Mouse (Mus musculus) G1E-ER4 (cell line): ENCODE data around the gene Ssr1. TPM values are rescaled to one million over a fixed set of nuclear protein-coding genes. Genes with fewer than 3 reads are reported as not detected.

Source experiments
- GATA1 ChIP-seq: IDR thresholded peaks from one replicate; pipeline ENCODE4 v1.8.0; 2012; ENCODE audit warnings: low read length, inconsistent platforms
- polyA plus RNA-seq: library from polyadenylated mRNA; stranded (reverse); fragments of >175 nt; gene quantifications from 2 replicates; pipeline ENCODE4 v1.2.3, GENCODE M21; 2012

Ssr1 gene
- 58.1 and 95.2 TPM in 2 replicates for polyA plus RNA-seq

DNA sequence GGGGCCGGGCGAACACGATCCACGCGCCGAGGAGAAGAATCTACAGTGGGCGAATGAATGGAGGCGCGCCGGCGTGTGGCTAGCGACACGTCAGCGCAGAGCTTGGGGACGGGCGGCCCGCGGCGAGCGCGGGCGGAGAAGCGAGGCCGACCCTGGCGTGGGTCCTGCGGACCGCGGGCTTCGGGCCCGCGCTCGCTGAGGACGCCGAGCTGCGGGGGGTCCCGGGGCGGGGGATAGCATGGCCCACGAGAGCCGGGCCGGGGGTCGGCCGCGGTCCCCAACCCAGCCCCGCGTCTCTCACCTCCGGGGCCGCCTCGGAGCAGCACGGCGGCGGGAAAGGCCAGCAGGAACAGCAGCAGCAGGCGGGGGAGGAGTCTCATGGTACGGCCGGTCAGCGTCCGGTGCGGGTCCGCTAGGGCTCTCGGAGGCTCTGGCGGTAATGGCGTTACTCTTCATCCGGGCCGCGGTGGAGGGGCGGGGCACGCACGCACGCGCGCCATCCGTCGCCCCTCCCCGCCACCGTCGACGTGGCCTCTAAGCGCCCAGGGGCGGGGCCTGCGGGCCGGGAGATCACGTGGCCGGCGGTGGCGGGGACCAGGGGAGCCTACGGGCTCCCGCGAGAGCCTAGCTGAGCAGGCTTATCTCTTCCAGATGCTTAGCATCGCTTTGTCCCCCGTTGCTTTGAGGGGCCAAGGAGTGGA, at the start of gene Ssr1:
Gene Ssr1, minus strand, starts transcription at position 514 of the 701 bp plus-strand sequence.
- TF ChIP-seq GATA1, result no peak

DNA sequence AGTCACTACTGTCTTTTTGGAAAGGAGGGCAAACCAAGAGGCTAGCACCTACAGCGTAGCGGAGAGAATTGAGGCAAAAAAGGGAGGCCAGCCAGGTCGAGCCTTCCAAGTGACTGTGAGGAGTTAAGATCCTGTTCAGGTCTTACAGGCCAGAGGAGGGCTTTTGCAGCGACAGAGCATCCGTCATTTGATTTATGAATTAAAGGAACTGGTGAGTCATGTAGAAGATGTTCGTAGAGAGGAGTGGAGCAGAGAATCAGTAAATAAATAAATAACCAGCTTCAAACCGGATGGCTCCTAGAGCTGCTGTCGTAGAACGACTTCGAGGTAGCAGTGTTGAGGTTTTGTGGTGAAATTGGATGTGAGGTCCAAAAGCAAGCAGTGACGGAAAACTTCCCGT, 43.8 kb upstream of the Ssr1 start:
- no peak for TF ChIP-seq GATA1

DNA sequence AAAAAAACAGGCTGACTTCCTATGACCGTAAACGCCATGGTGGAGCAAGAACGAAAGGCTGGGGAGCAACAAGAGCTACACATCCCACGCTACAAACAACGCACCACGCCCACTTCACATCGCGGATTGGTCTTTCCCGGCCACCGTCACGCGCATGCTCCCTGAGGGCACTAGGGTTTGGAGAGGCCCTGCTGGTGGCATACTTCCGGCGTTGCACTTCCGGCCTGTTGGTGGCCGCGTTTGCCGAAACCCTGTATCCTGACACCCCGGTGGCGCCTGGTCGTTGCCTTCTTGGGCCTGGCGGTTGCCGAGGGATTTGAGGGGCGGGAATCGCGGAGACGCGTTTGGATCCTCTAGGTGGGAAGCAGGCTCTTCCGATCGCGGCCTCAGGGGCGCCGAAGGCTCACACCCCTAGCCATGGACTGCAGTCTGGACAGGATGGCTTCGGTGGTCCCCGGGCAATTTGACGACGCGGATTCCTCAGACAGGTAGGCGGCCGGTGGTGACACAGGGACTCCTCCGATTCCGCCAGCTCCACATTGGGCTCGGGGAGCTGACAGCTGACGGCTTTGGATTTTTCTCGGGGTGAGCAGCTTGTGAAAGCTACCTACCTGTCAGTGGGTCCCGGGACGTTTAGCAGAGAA, 43.1 kb upstream of the Ssr1 start, which contains the start of gene Cage1:
Gene Cage1, minus strand, starts transcription at position 26 of the 644 bp plus-strand sequence.
- TF ChIP-seq GATA1, result no peak

DNA sequence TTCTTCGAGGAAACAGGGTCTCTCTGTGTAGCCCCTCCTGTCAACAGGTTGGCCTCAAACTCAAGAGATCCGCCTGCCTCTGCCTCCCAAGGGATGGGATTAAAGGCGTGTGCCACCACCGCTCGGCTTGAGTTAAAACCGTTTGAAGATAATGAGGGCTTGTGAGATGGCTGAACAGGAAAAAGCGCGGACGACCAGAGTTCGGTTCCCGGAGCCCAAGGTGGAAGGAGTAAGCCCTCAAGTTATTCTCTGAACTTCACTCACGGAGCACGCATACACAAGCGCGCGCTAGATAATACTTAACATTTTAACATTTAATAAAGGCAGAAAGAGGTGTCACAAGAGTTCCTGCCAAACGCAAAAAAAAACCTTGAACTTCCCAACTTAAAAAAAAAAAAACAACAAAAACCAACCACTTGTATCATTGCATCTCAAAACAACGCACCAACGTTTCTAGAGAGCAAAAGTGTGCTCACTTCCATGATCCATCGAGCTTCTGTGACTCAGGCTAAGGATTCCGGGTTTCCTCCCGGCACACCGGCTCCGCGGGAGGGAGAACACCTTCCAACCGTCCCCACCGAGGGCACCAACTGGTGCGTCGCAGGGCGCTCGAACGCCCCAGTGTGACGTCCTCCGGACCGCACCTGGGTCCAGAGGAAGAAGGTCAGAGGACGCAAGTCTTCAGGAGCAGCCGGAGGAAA, 42.5 kb upstream of the Ssr1 start, which contains the start of gene Riok1:
Gene Riok1, plus strand, starts transcription at position 653 of the 701 bp plus-strand sequence.
- no peak for TF ChIP-seq GATA1

DNA sequence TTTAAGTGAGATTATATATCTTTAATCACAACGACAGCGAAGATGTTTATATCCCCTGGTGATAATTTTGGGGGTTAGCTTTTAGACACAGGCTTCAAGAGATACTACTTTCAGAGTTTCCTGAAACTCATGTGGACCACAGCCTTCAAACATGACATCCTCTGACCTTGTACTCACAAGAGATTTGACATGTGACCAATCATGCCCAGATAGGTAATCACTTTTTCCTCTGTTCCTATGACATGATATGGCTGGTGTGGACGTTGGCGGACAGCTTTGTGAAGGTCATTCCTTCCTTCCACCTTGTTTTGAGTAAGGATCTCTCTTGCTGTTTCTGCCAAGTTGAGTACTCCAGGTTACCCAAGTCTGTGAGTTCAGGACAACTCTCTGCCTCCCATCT, 34.4 kb upstream of the Ssr1 start:
- no peak for TF ChIP-seq GATA1

DNA sequence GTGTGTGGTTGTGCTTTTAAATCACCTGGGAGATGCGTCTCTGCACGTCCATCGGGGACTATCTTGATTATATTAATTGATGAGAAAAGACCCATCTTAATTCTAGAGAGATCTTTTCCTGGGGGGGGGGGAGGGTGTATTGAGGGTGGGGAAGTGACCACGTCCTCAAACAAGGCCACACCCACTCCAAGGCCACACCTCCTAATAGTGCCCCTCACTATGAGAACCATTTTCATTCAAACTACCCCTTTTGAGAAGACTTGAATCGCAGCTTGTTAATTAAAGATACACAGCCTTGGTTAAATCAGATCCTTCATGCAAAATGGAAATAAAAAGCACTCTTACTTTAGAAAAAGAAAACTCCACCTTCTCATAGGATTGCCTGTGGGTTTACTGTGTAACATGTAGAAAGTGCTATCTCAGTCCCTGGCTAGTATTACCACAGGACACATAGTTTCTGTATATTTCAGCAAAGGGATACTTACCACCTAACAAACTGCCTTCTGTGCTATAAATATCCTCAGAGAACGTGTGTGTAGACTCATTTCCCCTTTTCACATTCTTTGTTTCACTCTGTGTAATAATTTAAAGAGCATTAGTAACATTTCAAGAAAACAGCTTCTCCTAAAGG, 33.7 kb upstream of the Ssr1 start:
- no peak for TF ChIP-seq GATA1

DNA sequence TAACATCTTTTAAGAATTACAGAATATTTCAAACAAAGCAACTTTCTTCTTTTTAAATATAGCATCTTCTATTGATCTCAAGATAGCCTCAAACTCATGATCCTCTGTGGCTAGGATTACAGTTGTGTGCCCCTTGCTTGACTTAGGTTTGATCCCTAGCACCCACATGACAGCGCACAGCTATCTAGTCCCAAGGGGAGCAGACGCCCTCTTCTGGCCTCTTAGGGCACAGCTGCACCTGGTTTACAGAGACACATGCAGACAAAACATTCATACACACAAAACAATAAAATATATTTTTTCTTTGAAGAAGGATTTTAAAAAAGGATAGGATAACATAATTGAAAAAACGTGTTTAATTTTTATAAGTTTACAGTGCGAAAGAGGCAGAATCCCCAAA, 31.9 kb upstream of the Ssr1 start:
- no peak for TF ChIP-seq GATA1

DNA sequence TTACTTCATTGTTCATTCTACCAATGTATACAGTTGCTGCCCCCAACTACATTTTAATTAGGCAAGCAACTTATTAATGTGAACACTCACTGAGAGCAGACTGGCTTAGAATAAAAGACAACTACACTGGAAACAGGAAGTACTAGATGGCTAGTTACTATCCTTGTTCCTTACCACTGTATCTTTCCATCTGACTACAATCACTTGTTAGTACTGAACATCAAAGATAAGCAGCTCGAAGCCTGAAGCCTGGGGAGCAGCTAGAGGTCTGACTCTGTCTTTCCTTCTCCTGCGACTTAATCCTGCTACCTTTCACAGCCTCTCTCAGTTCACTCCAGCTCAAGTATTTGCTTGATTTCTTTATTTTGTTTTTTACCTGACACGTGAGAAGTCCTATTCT, 24.8 kb upstream of the Ssr1 start:
- TF ChIP-seq GATA1, result no peak

DNA sequence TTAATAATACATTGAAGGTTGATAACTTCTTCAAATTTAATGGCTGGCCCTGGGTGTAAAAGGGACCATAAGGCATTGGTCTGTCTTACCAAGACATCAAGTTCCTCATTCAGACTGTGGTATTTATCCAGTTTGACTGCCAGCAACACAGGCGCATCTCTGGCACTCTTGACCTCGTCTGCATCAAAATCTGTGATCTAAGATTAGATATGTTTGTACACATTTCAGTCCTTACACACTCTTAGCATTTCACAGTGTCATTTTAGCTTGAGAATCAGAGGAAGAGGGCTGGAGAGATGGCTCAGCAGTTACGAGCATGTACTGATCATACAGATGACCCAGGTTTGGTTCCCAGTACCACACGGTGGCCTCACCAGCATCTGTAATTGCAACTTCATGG, 21.6 kb upstream of the Ssr1 start:
- TF ChIP-seq GATA1, result no peak

DNA sequence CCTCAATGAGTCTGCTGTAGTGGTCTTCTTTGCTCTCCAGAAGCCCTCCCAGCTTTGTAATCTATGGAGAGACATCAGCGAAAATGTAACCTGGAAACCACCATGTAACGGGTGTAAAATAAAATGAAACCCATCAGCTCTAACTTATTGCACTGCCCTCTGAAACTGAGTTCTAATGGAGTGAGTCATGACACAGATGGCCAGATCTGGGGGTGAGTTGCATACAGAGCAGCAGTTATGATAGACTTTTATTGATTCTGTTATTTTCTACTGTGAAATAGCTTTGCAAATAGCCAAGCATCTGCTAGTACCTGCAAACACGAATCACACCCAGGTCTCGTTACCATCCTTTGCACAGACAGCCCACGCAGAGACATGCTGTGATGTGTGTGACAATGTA, 18.4 kb upstream of the Ssr1 start:
- no peak for TF ChIP-seq GATA1

DNA sequence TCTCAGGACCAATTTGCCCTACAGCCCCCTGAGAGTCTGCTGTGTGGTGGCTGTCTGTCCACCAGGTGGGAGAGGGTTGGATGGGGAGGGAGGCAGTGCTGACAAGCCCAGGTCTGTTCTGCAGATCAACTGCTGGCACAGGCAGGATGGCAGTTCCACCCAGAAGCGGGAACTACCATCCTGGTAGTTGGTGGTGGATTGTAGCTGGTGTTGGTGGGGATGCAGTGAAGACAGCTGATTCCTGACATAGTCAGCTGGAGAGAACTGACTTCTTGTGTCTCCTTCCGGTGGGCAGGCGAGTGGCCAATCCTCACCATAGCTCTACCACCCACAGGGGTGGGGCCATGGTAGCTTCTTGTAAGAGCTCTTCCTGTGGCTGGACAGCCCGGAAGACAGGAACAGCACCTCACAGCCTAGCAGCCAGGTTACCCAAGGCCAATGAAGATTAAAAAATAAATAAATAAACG, 16.5 kb upstream of the Ssr1 start:
- TF ChIP-seq GATA1, result no peak

DNA sequence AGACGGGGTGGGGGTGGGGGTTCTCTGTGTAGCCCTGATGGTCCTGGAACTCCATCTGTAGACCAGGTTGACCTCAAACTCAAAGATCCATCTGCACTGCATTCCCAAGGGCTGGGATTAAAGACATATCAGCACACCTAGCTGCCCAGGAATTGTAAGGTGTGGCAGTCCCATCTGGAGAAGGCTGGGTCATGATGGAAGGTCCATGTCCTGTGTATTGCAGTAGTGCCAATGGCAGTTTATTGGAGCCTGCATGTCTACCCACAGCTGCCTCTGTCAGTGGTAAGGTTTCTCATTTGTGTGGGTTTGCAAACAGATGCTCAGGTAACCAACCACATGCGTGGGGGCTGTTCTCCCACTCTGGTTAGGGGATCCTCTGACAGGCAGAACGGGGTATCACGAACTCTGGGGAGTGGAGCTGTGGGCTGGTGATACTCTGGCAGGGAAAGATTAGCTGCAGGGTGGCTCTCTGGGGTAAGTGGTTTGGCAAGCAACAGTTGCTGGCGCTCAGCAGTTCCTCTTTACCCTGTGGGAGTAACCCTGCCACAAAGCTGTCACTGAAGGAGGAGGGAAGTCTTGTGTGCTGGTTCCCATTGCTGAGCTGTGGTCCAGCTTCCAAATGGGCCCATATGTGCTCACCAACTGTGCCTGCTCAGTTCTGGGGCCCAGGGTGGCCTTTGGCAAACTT, 15.8 kb upstream of the Ssr1 start:
- no peak for TF ChIP-seq GATA1

DNA sequence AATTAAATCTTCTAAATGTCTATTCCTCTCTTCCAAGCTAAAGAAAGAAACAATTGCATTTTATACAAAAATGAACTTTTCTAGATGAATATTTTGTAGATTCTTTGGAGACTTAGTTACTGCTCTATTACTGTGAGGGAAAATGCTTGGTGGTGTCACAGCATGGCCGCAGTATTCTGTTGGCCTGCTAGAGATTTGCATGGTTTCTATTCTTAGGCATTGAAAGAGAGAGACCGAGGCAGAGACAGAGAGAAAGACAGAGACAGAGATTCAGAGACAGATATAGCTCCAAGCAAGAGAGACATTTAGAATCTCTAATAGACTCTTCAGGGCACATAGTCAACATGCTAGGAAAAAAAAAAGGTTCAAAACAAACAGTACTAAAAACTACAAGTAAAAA, 14.0 kb upstream of the Ssr1 start:
- no peak for TF ChIP-seq GATA1

DNA sequence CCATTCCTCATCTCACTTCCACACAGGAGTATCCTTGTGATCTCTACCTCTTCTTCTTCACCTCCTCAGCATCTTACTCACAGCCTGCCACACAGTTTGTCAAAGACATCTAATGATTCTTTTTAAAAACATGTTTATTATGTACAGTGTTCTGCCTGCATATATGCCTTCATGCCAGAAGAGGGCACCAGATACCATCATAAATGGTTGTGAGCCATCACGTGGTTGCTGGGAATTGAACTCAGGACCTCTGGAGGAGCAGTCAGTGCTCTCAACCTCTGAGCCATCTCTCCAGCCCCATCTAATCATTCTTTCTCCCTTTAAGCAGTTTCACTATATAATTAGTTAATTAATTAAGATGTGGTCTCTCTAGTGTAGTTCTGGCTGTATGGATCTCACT, 8.4 kb upstream of the Ssr1 start:
- TF ChIP-seq GATA1, result no peak

DNA sequence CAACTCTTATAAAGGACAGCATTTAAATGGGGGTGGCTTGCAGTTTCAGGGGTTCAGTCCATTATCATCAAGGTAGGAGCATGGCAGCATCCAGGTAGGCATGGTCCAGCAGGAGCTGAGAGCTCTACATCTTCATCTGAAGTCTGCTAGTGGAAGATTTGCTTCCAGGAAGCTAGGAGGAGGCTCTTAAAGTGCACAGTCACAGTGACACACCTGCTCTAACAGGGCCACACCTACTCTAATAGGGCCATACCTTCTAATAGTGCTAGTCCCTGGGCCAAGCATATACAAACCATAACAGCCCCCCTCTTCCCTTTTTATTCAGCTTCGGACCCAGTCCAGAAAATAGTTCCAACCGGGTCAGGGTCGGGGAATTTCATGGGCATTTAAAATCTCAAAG, 5.7 kb upstream of the Ssr1 start:
- TF ChIP-seq GATA1, result no peak

DNA sequence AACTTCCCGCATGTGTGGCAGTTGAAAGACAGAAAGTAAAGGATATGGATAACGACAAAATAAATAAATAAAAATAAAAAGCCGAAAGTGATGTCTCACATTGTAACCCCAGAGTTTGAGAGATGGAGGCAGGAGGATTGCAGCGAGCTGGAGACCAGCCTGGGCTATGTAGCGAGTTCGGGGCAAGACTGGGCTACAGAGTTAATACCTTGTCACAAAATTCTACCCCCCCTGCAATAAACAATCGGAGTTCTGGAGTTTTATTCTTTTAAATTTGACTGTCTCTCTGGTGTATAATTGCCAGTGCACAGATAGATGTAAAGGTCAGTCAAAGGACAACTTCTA, 360 bp upstream of the Ssr1 start:
- no peak for TF ChIP-seq GATA1

DNA sequence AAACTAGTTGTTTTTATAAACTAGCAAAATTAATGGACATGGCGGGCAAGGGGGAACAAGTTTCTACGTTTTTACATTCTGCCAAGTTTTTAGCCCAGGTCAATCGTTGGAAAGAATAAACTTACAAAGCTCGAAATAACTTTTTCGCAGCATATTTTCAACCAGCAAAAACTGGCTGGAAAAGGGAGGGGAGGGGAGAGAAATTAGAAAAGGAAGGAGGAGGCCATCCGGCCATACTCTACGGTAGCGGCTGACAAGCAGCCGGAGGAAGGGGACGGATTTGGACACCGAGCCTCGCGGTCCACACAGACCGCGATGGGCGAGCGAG, 677 bp downstream of the Ssr1 start:
- no peak for TF ChIP-seq GATA1
